Mouse (Mus musculus): Measurements from ENCODE around the gene Pafah1b3. TPM values are rescaled to one million over a fixed set of nuclear protein-coding genes. Genes with fewer than 3 reads are reported as not detected.

Gene Pafah1b3
- polyA plus RNA-seq, 1 experiment from 2014 or later: 246 TPM

GRCm38 (mm10) chr7:25315306-25316041 is 17.7 kb upstream of the Pafah1b3 start:
- under 1% methylated on average over 69 of the region's 69 CpGs for WGBS
- Histone ChIP-seq H3K27me3 (ENCODE audit: poor library complexity, severe bottlenecking) (peaks cover 53% of the 10 kb centered on the region), H3K27ac (peak overlapping the region; percentile 92), H3K36me3 (replicated peaks) (peaks cover 8% of the 10 kb centered on the region), H3K4me1 (peaks cover 44% of the 10 kb centered on the region), H3K9me3 (no peaks in the 10 kb centered on the region), H3K4me3 (peak overlapping the region; percentile 78)
- DNase-seq (ENCODE audit: extremely low spot score, low spot score): no peak

GRCm38 (mm10) chr7:25314606-25315305 is 17.0 kb upstream of the Pafah1b3 start:
- Histone ChIP-seq H3K4me3 (peak overlapping the region; percentile 78), H3K9me3 (no peaks in the 10 kb centered on the region), H3K4me1 (peaks cover 44% of the 10 kb centered on the region), H3K27ac (peak overlapping the region; percentile 92), H3K36me3 (replicated peaks) (peaks cover 5% of the 10 kb centered on the region), H3K27me3 (ENCODE audit: poor library complexity, severe bottlenecking) (peaks cover 53% of the 10 kb centered on the region)
- no peak for DNase-seq (ENCODE audit: extremely low spot score, low spot score)
- WGBS: under 1% methylated on average over 51 of the region's 51 CpGs

- Histone ChIP-seq H3K4me1 (peaks cover 39% of the 10 kb centered on the region), H3K27ac (no peak overlapping the region), H3K4me3 (no peak overlapping the region), H3K27me3 (ENCODE audit: poor library complexity, severe bottlenecking) (peaks cover 67% of the 10 kb centered on the region), H3K9me3 (no peaks in the 10 kb centered on the region), H3K36me3 (replicated peaks) (no peaks in the 10 kb centered on the region)
- 48% methylated on average over 7 of the region's 7 CpGs for WGBS
- DNase-seq (ENCODE audit: extremely low spot score, low spot score): no peak
Observed at GRCm38 (mm10) chr7:25313325-25313724, 15.5 kb upstream of the Pafah1b3 start.

- WGBS: 84% methylated on average over 11 of the region's 11 CpGs
- Histone ChIP-seq H3K4me1 (peaks cover 28% of the 10 kb centered on the region), H3K4me3 (no peak overlapping the region), H3K9me3 (no peaks in the 10 kb centered on the region), H3K27me3 (ENCODE audit: poor library complexity, severe bottlenecking) (peaks cover 86% of the 10 kb centered on the region), H3K36me3 (replicated peaks) (no peaks in the 10 kb centered on the region), H3K27ac (no peak overlapping the region)
- no peak for DNase-seq (ENCODE audit: extremely low spot score, low spot score)
Observed at GRCm38 (mm10) chr7:25311193-25311592, 13.4 kb upstream of the Pafah1b3 start.

- peaks cover 81% of the 10 kb centered on the region for H3K27me3 ChIP-seq (ENCODE audit: poor library complexity, severe bottlenecking)
- no peaks in the 10 kb centered on the region for H3K9me3 ChIP-seq
- WGBS: 92% methylated on average over 9 of the region's 9 CpGs
- peaks cover 22% of the 10 kb centered on the region for H3K4me1 ChIP-seq
- no peaks in the 10 kb centered on the region for H3K36me3 ChIP-seq (replicated peaks)
- no peak overlapping the region for H3K4me3 ChIP-seq
- DNase-seq (ENCODE audit: extremely low spot score, low spot score): no peak
- H3K27ac ChIP-seq: no peak overlapping the region
Observed at GRCm38 (mm10) chr7:25309425-25309824, 11.6 kb upstream of the Pafah1b3 start.

DNA sequence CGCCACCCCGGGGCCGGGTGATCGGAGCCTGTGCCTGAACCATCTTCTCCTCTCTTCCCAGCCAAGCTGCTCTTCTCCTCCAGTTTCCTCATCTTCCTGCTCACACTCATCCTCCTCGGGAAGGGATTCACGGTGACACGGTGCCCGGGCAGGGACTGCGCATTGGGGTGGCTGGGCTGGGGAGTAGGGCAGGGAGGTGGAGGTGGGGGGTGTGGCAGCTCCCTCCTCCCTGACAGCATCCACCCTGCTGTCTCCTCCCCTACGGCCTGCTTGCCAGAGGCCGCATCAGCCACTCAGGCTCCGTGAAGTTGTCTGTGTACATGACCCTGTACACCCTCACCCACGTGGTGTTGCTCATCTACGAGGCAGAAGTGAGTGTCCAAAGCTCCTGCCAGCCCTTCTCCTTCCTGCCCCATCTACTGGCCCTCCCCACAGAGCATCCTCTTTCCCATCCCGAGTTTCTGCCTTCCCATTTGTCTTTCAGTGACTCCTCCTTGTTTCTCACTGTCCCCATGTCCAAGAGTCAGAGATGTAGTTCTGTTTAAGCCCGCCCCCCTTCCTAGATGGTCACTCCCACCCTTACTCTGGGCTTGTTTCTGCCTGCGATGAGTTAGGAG is 11.0 kb upstream of the Pafah1b3 start:
- H3K4me3 ChIP-seq: no peak overlapping the region
- 65% methylated on average over 17 of the region's 17 CpGs for WGBS
- no peaks in the 10 kb centered on the region for H3K36me3 ChIP-seq (replicated peaks)
- no peak for DNase-seq (ENCODE audit: extremely low spot score, low spot score)
- H3K9me3 ChIP-seq: no peaks in the 10 kb centered on the region
- peaks cover 21% of the 10 kb centered on the region for H3K4me1 ChIP-seq
- H3K27me3 ChIP-seq (ENCODE audit: poor library complexity, severe bottlenecking): peaks cover 77% of the 10 kb centered on the region
- H3K27ac ChIP-seq: no peak overlapping the region

DNA sequence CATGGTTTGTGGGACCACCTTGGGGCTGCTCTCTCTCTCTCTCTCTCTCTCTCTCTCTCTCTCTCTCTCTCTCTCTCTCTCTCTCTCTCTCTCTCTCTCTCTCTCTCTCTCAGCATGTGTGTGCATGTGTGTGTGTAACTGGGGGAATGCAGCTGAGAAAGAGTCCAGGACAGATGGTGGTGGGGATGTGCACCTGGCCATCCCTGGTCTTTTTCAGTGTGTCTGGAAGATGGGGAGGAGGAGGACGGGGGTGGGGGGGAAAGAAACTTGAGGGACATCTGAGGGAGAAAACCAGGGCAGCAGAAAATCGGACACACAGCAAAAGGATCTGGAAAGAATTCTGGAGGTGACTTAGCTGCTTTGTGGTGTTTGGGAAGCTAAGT is 8.8 kb upstream of the Pafah1b3 start:
- Histone ChIP-seq H3K36me3 (replicated peaks) (no peaks in the 10 kb centered on the region), H3K27me3 (ENCODE audit: poor library complexity, severe bottlenecking) (peaks cover 69% of the 10 kb centered on the region), H3K27ac (no peak overlapping the region), H3K4me1 (peaks cover 25% of the 10 kb centered on the region), H3K9me3 (no peaks in the 10 kb centered on the region), H3K4me3 (peak overlapping the region; percentile 62)
- 45% methylated on average over 2 of the region's 2 CpGs for WGBS
- DNase-seq (ENCODE audit: extremely low spot score, low spot score): no peak

- Histone ChIP-seq H3K4me3 (peak within 1 kb of the TSS; percentile 62), H3K36me3 (replicated peaks) (no peaks in the 10 kb centered on the region), H3K27me3 (ENCODE audit: poor library complexity, severe bottlenecking) (peaks cover 63% of the 10 kb centered on the region), H3K9me3 (0 out of 2 replicates have a peak, but pooled peaks cover 4% of the 10 kb centered on the region), H3K27ac (peak within 1 kb of the TSS; percentile 75), H3K4me1 (peaks cover 28% of the 10 kb centered on the region)
- WGBS: under 1% methylated on average over 47 of the region's 47 CpGs
- peak; percentile 62 for DNase-seq (ENCODE audit: extremely low spot score, low spot score)
Observed at GRCm38 (mm10) chr7:25305956-25306613, 8.3 kb upstream of the Pafah1b3 start, which contains the start of gene Tmem145. TSS of gene Tmem145 (plus strand) at chr7:25306106.

GRCm38 (mm10) chr7:25305481-25305880 is 7.7 kb upstream of the Pafah1b3 start:
- peaks cover 62% of the 10 kb centered on the region for H3K27me3 ChIP-seq (ENCODE audit: poor library complexity, severe bottlenecking)
- H3K4me3 ChIP-seq: peak overlapping the region; percentile 62
- peak overlapping the region; percentile 75 for H3K27ac ChIP-seq
- H3K36me3 ChIP-seq (replicated peaks): no peaks in the 10 kb centered on the region
- DNase-seq (ENCODE audit: extremely low spot score, low spot score): no peak
- WGBS: 1% methylated on average over 2 of the region's 2 CpGs
- 0 out of 2 replicates have a peak, but pooled peaks cover 4% of the 10 kb centered on the region for H3K9me3 ChIP-seq
- peaks cover 29% of the 10 kb centered on the region for H3K4me1 ChIP-seq

DNA sequence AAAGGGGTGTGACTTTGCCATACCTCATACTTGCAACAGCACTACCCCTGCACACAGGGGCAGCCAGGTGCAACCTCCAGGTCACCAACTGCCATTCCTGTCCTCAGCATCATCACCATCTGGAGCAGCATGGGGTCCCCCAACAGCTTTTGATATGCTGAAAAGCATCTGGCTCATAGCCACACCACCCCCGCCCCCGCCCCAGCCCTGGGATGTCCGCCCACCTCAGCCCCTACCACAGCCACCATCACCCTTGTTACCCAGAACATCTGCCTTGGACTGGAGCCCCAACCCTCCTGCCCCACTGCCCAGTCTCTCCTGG is 5.9 kb upstream of the Pafah1b3 start:
- Histone ChIP-seq H3K27ac (no peak overlapping the region), H3K4me3 (no peak overlapping the region), H3K36me3 (replicated peaks) (no peaks in the 10 kb centered on the region), H3K4me1 (peaks cover 30% of the 10 kb centered on the region), H3K9me3 (0 out of 2 replicates have a peak, but pooled peaks cover 4% of the 10 kb centered on the region), H3K27me3 (ENCODE audit: poor library complexity, severe bottlenecking) (peaks cover 52% of the 10 kb centered on the region)
- WGBS: 93% methylated on average over 3 of the region's 3 CpGs
- DNase-seq (ENCODE audit: extremely low spot score, low spot score): no peak

DNA sequence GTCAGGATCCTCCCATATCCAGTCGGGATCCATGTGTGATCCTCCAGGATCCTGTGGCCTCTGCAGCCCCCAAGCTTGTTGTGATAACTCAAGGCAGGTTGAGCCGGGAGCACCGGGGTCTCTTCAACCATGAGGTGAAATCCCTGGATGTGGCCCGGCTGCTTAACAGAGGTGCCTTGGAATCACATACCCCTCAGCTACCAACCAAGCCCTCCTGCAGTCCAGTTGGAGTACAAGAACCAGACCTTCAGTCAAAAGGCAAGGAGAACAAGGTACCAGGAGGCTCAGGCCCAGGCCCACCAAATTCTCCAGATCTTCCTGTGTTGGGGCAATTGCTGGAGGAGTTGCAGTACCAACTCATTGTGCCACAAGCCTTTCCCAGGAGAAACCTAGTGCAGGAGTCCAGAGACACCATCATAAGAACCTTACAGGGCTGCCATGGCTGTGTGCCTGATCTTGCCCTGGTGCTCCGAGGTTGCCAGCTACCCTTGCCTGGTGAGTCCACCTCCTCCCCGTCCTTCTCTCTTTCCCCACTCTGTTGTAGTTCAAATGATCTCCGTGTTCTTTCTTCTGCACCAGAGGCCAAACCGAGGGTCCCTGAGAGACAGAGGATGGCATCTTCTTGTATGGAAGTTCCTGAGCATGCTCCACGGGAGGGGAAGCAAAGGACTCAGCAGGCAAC is 5.4 kb upstream of the Pafah1b3 start:
- H3K4me3 ChIP-seq: no peak overlapping the region
- no peak for DNase-seq (ENCODE audit: extremely low spot score, low spot score)
- WGBS: 79% methylated on average over 9 of the region's 9 CpGs
- peaks cover 47% of the 10 kb centered on the region for H3K27me3 ChIP-seq (ENCODE audit: poor library complexity, severe bottlenecking)
- no peaks in the 10 kb centered on the region for H3K36me3 ChIP-seq (replicated peaks)
- 0 out of 2 replicates have a peak, but pooled peaks cover 4% of the 10 kb centered on the region for H3K9me3 ChIP-seq
- H3K27ac ChIP-seq: no peak overlapping the region
- peaks cover 35% of the 10 kb centered on the region for H3K4me1 ChIP-seq

GRCm38 (mm10) chr7:25301063-25301462 is 3.3 kb upstream of the Pafah1b3 start, which contains the start of gene Prr19:
TSS of gene Prr19 (plus strand) at chr7:25301411.
- Histone ChIP-seq H3K27me3 (ENCODE audit: poor library complexity, severe bottlenecking) (peaks cover 27% of the 10 kb centered on the region), H3K27ac (0 out of 2 replicates have a peak within 1 kb of the TSS, but pooled peaks have one; percentile 8), H3K4me3 (peak within 1 kb of the TSS; percentile 23; the same call in 1 of the 2 replicates), H3K9me3 (0 out of 2 replicates have a peak, but pooled peaks cover 4% of the 10 kb centered on the region), H3K36me3 (replicated peaks) (peaks cover 3% of the 10 kb centered on the region), H3K4me1 (peaks cover 46% of the 10 kb centered on the region)
- WGBS: 60% methylated on average over 19 of the region's 19 CpGs
- peak; percentile 66 for DNase-seq (ENCODE audit: extremely low spot score, low spot score)

Data from forebrain, embryonic 10.5 days (tissue).